Mouse (Mus musculus): Measurements from ENCODE around the gene Vav1.

DNA sequence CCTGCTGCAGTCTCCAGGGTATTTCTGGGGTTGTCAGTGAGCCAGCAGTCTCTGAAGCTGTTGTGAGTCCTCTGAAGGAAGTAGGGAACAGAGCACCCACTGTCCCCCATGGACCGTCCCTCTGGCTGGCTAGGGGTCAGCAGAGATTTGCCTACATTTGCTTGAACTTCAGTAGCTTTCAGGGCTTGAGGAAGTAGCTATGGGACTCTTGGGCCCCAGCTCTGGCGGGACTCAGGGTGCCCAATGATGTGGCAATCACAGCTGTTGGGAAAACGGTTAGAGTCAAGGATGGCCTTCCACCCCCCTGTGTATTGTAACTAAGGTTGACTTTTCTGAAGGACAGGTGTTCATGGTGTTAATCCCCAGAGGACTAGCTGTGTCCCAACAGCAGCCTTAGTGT is 1.5 kb downstream of the Vav1 start:
- no peak for TF ChIP-seq POLR2A (IDR thresholded peaks at IDR 0.05; ENCODE audit: low read depth, low read length)
- TF ChIP-seq CTCF (IDR thresholded peaks at IDR 0.05; ENCODE audit: borderline replicate concordance, insufficient read depth, low read length), result no peak

Measured in embryonic fibroblast, embryonic 13.5 days (primary cell).